Mouse (Mus musculus): ENCODE measurements at regions not wholly inside any gene's neighbourhood (a gene's known extent, or its start where the extent isn't known, plus 50 kb on each side); places are given as distances from the start of the nearest gene placed in this dataset.

DNA sequence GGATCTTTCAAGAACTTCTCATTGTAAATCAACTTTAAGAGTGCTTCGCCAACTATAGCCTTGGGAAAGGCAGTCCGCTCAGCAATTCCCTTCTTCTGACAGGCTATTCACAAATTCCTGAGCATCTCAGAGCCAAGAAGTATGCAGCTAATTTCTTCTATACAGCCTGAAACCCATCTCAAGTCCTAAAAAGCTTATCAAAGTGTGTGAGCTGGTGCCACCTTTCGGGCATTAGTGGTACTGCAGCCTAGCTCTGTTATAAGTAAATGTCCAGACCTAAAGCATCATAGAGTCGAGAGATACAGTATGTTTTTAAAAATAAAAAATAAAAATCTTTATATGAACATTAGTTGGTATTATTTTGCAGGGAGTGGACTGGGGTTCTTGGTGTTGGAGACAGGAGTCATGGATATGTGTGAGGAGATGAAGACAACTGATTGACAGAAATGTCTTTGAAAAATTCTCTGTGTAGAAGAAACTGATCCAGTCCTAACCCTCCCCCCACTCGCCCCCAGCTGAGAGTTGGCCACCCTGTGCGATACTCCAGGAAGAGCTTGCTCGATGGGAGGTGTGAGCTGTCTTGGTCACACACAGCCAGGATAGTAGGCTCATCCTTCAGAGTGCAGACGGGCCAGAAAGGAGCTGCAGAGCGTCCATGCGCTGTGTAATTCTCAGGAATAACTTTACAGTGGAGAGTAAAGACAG, 56.4 kb downstream of the Bod1 start:
- Histone ChIP-seq H3K4me3 (replicated peaks) (no peak overlapping the region), H3K36me3 (no peaks in the 10 kb centered on the region), H3K9ac (replicated peaks) (no peak overlapping the region), H3K4me2 (no peak overlapping the region), H3K9me3 (replicated peaks) (no peaks in the 10 kb centered on the region), H3K4me1 (no peaks in the 10 kb centered on the region), H3K27me3 (replicated peaks) (no peaks in the 10 kb centered on the region), H3K27ac (replicated peaks) (no peak overlapping the region)
- peak; percentile 73; the same call in 1 of the 2 replicates for ATAC-seq (ENCODE audit: low FRiP score)
- 57% methylated on average over 10 of the region's 10 CpGs for WGBS

GRCm38 (mm10) chr11:31614394-31614713, 57.3 kb downstream of the Bod1 start:
- WGBS: 86% methylated on average over 7 of the region's 7 CpGs
- H3K4me1 ChIP-seq: no peaks in the 10 kb centered on the region
- no peak overlapping the region for H3K9ac ChIP-seq (replicated peaks)
- no peak overlapping the region for H3K4me3 ChIP-seq (replicated peaks)
- no peak overlapping the region for H3K27ac ChIP-seq (replicated peaks)
- H3K36me3 ChIP-seq: no peaks in the 10 kb centered on the region
- H3K27me3 ChIP-seq (replicated peaks): no peaks in the 10 kb centered on the region
- no peak overlapping the region for H3K4me2 ChIP-seq
- no peaks in the 10 kb centered on the region for H3K9me3 ChIP-seq (replicated peaks)
- no peak for ATAC-seq (ENCODE audit: low FRiP score)

- ATAC-seq (ENCODE audit: low FRiP score): no peak
- H3K4me2 ChIP-seq: no peak overlapping the region
- no peaks in the 10 kb centered on the region for H3K36me3 ChIP-seq
- H3K9ac ChIP-seq (replicated peaks): no peak overlapping the region
- 71% methylated on average over 11 of the region's 11 CpGs for WGBS
- no peaks in the 10 kb centered on the region for H3K9me3 ChIP-seq (replicated peaks)
- no peaks in the 10 kb centered on the region for H3K27me3 ChIP-seq (replicated peaks)
- no peaks in the 10 kb centered on the region for H3K4me1 ChIP-seq
- no peak overlapping the region for H3K27ac ChIP-seq (replicated peaks)
- H3K4me3 ChIP-seq (replicated peaks): no peak overlapping the region
Measured at GRCm38 (mm10) chr11:31613688-31614393, 57.8 kb downstream of the Bod1 start.

GRCm38 (mm10) chr11:31608458-31608857, 63.2 kb downstream of the Bod1 start:
- 94% methylated on average over 4 of the region's 4 CpGs for WGBS
- Histone ChIP-seq H3K36me3 (no peaks in the 10 kb centered on the region), H3K9me3 (replicated peaks) (no peaks in the 10 kb centered on the region), H3K9ac (replicated peaks) (no peak overlapping the region), H3K27ac (replicated peaks) (no peak overlapping the region), H3K4me3 (replicated peaks) (no peak overlapping the region), H3K27me3 (replicated peaks) (no peaks in the 10 kb centered on the region), H3K4me2 (no peak overlapping the region), H3K4me1 (no peaks in the 10 kb centered on the region)
- ATAC-seq (ENCODE audit: low FRiP score): no peak

DNA sequence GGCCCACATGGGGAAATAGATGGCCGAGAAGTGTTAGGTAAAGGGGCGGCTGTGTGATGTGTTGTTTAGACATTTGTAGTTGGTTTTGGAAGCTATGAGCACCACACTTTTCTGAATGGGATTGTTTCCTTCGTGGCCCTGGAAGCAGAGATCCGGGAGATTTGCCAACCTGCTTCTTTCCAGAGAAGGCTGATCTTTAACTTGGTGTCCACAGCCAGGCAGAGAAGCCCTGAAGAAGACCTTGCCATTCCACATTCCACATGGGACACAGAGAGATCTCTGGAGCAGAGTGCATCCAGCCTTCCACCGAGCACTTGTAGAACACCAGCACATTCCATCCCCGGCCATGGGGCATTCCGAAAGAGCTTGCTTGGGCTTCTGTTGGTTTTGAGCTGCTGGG, 70.2 kb downstream of the Bod1 start:
- no peak for ATAC-seq (ENCODE audit: low FRiP score)
- WGBS: 91% methylated on average over 7 of the region's 7 CpGs
- Histone ChIP-seq H3K27ac (replicated peaks) (no peak overlapping the region), H3K4me1 (no peaks in the 10 kb centered on the region), H3K4me3 (replicated peaks) (no peak overlapping the region), H3K36me3 (no peaks in the 10 kb centered on the region), H3K9me3 (replicated peaks) (no peaks in the 10 kb centered on the region), H3K27me3 (replicated peaks) (no peaks in the 10 kb centered on the region), H3K4me2 (no peak overlapping the region), H3K9ac (replicated peaks) (no peak overlapping the region)

- H3K27ac ChIP-seq (replicated peaks): no peak overlapping the region
- H3K36me3 ChIP-seq: no peaks in the 10 kb centered on the region
- no peaks in the 10 kb centered on the region for H3K4me1 ChIP-seq
- no peaks in the 10 kb centered on the region for H3K9me3 ChIP-seq (replicated peaks)
- ATAC-seq (ENCODE audit: low FRiP score): no peak
- H3K27me3 ChIP-seq (replicated peaks): no peaks in the 10 kb centered on the region
- no peak overlapping the region for H3K4me3 ChIP-seq (replicated peaks)
- no peak overlapping the region for H3K4me2 ChIP-seq
- 94% methylated on average over 2 of the region's 2 CpGs for WGBS
- no peak overlapping the region for H3K9ac ChIP-seq (replicated peaks)
Measured at GRCm38 (mm10) chr11:31593604-31594003, 78.1 kb downstream of the Bod1 start.

DNA sequence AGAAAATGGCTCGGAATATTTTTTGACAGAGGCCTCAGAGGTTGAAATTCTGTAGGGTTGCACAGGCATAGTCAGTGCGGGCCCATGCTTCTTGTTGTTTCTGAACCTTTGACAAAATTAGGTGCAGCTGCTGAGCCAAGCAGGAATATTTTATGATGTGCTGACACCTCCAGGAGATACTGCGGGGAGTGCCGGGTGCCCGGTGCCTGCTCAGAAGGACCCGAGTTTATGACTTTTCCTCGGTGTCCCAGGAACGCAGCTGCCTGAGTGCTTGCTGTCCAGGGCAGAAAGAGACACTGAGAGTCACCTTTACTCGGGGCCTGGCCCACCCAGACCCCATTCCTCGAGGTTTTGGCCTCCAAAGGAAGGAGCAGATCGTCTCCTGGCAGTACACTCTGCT, 79.6 kb downstream of the Bod1 start:
- H3K9me3 ChIP-seq (replicated peaks): no peaks in the 10 kb centered on the region
- no peak for ATAC-seq (ENCODE audit: low FRiP score)
- no peak overlapping the region for H3K4me3 ChIP-seq (replicated peaks)
- H3K4me1 ChIP-seq: no peaks in the 10 kb centered on the region
- H3K4me2 ChIP-seq: no peak overlapping the region
- no peak overlapping the region for H3K27ac ChIP-seq (replicated peaks)
- no peaks in the 10 kb centered on the region for H3K36me3 ChIP-seq
- no peaks in the 10 kb centered on the region for H3K27me3 ChIP-seq (replicated peaks)
- 76% methylated on average over 11 of the region's 11 CpGs for WGBS
- no peak overlapping the region for H3K9ac ChIP-seq (replicated peaks)

DNA sequence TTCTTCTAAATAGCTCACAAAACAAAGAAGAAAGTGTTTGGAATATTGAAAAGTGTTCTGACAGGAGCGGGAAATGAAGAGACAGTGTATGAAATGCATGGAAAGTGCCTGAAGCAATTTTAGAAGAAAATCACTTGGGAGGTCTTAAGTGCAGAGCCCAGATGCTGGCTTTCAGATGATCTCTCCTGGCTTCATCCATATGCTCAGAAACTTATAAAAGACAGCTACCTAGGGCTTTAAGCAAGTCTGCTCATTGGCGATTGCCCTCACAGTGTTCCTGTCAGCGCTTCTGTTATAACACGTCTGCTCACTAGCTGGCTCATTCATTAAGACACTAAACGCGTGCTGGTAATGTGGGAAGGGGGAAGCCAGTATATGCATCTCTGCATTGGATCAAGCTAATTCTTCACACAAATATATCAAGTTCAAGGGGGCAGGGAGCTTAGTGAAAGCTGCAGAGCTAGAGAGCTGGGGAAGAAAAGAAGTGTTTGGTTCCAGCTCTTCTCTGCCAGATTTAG, 80.6 kb downstream of the Bod1 start:
- Histone ChIP-seq H3K4me2 (no peak overlapping the region), H3K9me3 (replicated peaks) (no peaks in the 10 kb centered on the region), H3K9ac (replicated peaks) (no peak overlapping the region), H3K27me3 (replicated peaks) (no peaks in the 10 kb centered on the region), H3K4me3 (replicated peaks) (no peak overlapping the region), H3K36me3 (no peaks in the 10 kb centered on the region), H3K27ac (replicated peaks) (no peak overlapping the region), H3K4me1 (no peaks in the 10 kb centered on the region)
- peak; percentile 76 for ATAC-seq (ENCODE audit: low FRiP score)
- WGBS: 70% methylated on average over 6 of the region's 6 CpGs

GRCm38 (mm10) chr11:31574941-31575340, 96.7 kb downstream of the Bod1 start:
- 72% methylated on average over 3 of the region's 3 CpGs for WGBS
- Histone ChIP-seq H3K4me1 (no peaks in the 10 kb centered on the region), H3K27me3 (replicated peaks) (no peaks in the 10 kb centered on the region), H3K9me3 (replicated peaks) (0 out of 2 replicates have a peak, but pooled peaks cover under 1% of the 10 kb centered on the region), H3K27ac (replicated peaks) (no peak overlapping the region), H3K9ac (replicated peaks) (no peak overlapping the region), H3K4me2 (no peak overlapping the region), H3K4me3 (replicated peaks) (no peak overlapping the region), H3K36me3 (no peaks in the 10 kb centered on the region)
- no peak for ATAC-seq (ENCODE audit: low FRiP score)

- WGBS: 78% methylated on average over 13 of the region's 13 CpGs
- no peaks in the 10 kb centered on the region for H3K4me1 ChIP-seq
Measured at GRCm38 (mm10) chr11:31564742-31565510, 106.8 kb downstream of the Bod1 start.

GRCm38 (mm10) chr11:31563826-31564741, 107.6 kb downstream of the Bod1 start:
- H3K27ac ChIP-seq (replicated peaks): no peak overlapping the region
- no peak overlapping the region for H3K4me2 ChIP-seq
- no peak overlapping the region for H3K9ac ChIP-seq (replicated peaks)
- H3K4me3 ChIP-seq (replicated peaks): no peak overlapping the region
- no peaks in the 10 kb centered on the region for H3K4me1 ChIP-seq
- H3K36me3 ChIP-seq: no peaks in the 10 kb centered on the region
- 69% methylated on average over 10 of the region's 10 CpGs for WGBS
- H3K9me3 ChIP-seq (replicated peaks): no peaks in the 10 kb centered on the region
- H3K27me3 ChIP-seq (replicated peaks): no peaks in the 10 kb centered on the region
- ATAC-seq (ENCODE audit: low FRiP score): no peak

More at GRCm38 (mm10) chr11:31564742-31565510, 106.8 kb downstream of the Bod1 start:
- H3K4me2 ChIP-seq: no peak overlapping the region
- no peak for ATAC-seq (ENCODE audit: low FRiP score)
- H3K9ac ChIP-seq (replicated peaks): no peak overlapping the region
- H3K27me3 ChIP-seq (replicated peaks): no peaks in the 10 kb centered on the region
- no peak overlapping the region for H3K27ac ChIP-seq (replicated peaks)
- no peaks in the 10 kb centered on the region for H3K36me3 ChIP-seq
- no peak overlapping the region for H3K4me3 ChIP-seq (replicated peaks)
- 0 out of 2 replicates have a peak, but pooled peaks cover 3% of the 10 kb centered on the region for H3K9me3 ChIP-seq (replicated peaks)

Measured in neural tube, embryonic 15.5 days (tissue).